ENCODE assay signal across 12 mouse cellular contexts in genomic region chr11:104000667-104001394, GRCm38 (mm10). TPM values are rescaled to one million over a fixed set of nuclear protein-coding genes. Genes with fewer than 3 reads are reported as not detected.
DNase-seq lines count a peak whose midpoint lies in the region; ATAC-seq and TF ChIP-seq lines count a peak whose summit lies in the region.
"Had no signal": no experiment of that assay in that cellular context is flagged by ENCODE, and none has a peak within 500 bp of the region (broad histone marks: within the 10 kb centered on the region; RNA-seq: fewer than 3 reads in every experiment).

No protein-coding gene starts in this region.

- H3K4me2 ChIP-seq in hindbrain, embryonic 16.5 days (ENCODE audit: low read length), result no peak overlapping the region
- H3K4me2 ChIP-seq: embryonic facial prominence, embryonic 13.5 days; liver, embryonic 15.5 days had no signal

- no peaks in the 10 kb centered on the region for H3K4me1 ChIP-seq in small intestine, adult 2 months (ENCODE audit: control insufficient read depth, insufficient read depth, insufficient read length, low read length)
- H3K4me1 ChIP-seq in limb, embryonic 10.5 days, result no peaks in the 10 kb centered on the region
- no peaks in the 10 kb centered on the region for H3K4me1 ChIP-seq in hindbrain, embryonic 16.5 days (ENCODE audit: control insufficient read depth, insufficient read depth, low read depth, low read length)
- H3K4me1 ChIP-seq: embryonic facial prominence, embryonic 13.5 days had no signal

- 55% methylated on average over 9 of the region's 9 CpGs for WGBS in small intestine, adult 2 months
- WGBS in limb, embryonic 10.5 days, result 75% methylated on average over 9 of the region's 9 CpGs
- 74% methylated on average over 9 of the region's 9 CpGs for WGBS in hindbrain, embryonic 16.5 days

- no peaks in the 10 kb centered on the region for H3K36me3 ChIP-seq in small intestine, adult 2 months (ENCODE audit: control insufficient read depth, insufficient read depth, low read length)
- H3K36me3 ChIP-seq in limb, embryonic 10.5 days, result no peaks in the 10 kb centered on the region
- no peaks in the 10 kb centered on the region for H3K36me3 ChIP-seq in hindbrain, embryonic 16.5 days (ENCODE audit: control insufficient read depth, insufficient read depth, low read length)
- H3K36me3 ChIP-seq: embryonic facial prominence, embryonic 13.5 days; liver, embryonic 15.5 days had no signal

- peak; percentile 84 for ATAC-seq in hematopoietic stem cell, adult 5-6 weeks (replicated peaks in 1 of 2; ENCODE audit: insufficient read depth in 1 of 2, low FRiP score in 2 of 2, low TSS enrichment in 1 of 2, low read depth in 1 of 2, poor library complexity in 2 of 2, severe bottlenecking in 2 of 2)
- no peak for ATAC-seq in hindbrain, embryonic 16.5 days
- ATAC-seq: hindbrain, postnatal 0 days had no signal

- no peak for TF ChIP-seq POLR2A in small intestine, adult 2 months (IDR thresholded peaks at IDR 0.05; ENCODE audit: low read depth, low read length)

- H3K27ac ChIP-seq in small intestine, adult 2 months (ENCODE audit: insufficient read depth, low read depth, low read length), result peak overlapping the region; percentile 37; the same call in 1 of the 2 replicates
- H3K27ac ChIP-seq in limb, embryonic 10.5 days, result no peak overlapping the region
- no peak overlapping the region for H3K27ac ChIP-seq in hindbrain, embryonic 16.5 days (ENCODE audit: low read depth, low read length)
- H3K27ac ChIP-seq: embryonic facial prominence, embryonic 13.5 days; hindbrain, postnatal 0 days; liver, embryonic 15.5 days had no signal

- no peak overlapping the region for H3K4me3 ChIP-seq in small intestine, adult 2 months (ENCODE audit: low read depth, low read length)
- no peak overlapping the region for H3K4me3 ChIP-seq in limb, embryonic 10.5 days
- H3K4me3 ChIP-seq in hindbrain, embryonic 16.5 days (ENCODE audit: low read length), result no peak overlapping the region
- H3K4me3 ChIP-seq: embryonic facial prominence, embryonic 13.5 days; liver, embryonic 15.5 days had no signal

- H3K27me3 ChIP-seq in small intestine, adult 2 months (ENCODE audit: control insufficient read depth, insufficient read depth, low read length), result no peaks in the 10 kb centered on the region
- no peaks in the 10 kb centered on the region for H3K27me3 ChIP-seq in limb, embryonic 10.5 days (ENCODE audit: low read depth, poor library complexity, severe bottlenecking)
- no peaks in the 10 kb centered on the region for H3K27me3 ChIP-seq in hindbrain, embryonic 16.5 days (replicated peaks; ENCODE audit: control insufficient read depth, insufficient read depth, low read length)
- H3K27me3 ChIP-seq: embryonic facial prominence, embryonic 13.5 days; liver, embryonic 15.5 days had no signal

- H3K9ac ChIP-seq in hindbrain, embryonic 16.5 days (ENCODE audit: low read depth, low read length), result no peak overlapping the region
- H3K9ac ChIP-seq: embryonic facial prominence, embryonic 13.5 days; liver, embryonic 15.5 days had no signal

- peak; percentile 21 for DNase-seq in kidney, adult 9 months
- no peak for DNase-seq in kidney, postnatal 10 days
- DNase-seq in MEL-GATA-1-ER (ENCODE audit: extremely low read depth, low read depth), result peak; percentile 81
- DNase-seq in limb, embryonic 10.5 days (ENCODE audit: low spot score), result no peak
- no peak for DNase-seq in right cerebral cortex, adult 18-20 months
- DNase-seq: right cerebral cortex, postnatal 25 days had no signal

- no peaks in the 10 kb centered on the region for H3K9me3 ChIP-seq in limb, embryonic 10.5 days (replicated peaks)
- no peaks in the 10 kb centered on the region for H3K9me3 ChIP-seq in hindbrain, embryonic 16.5 days (ENCODE audit: control insufficient read depth, low read length)
- H3K9me3 ChIP-seq: embryonic facial prominence, embryonic 13.5 days; liver, embryonic 15.5 days had no signal

- TF ChIP-seq CTCF in small intestine, adult 2 months (IDR thresholded peaks at IDR 0.05; ENCODE audit: extremely low read depth, insufficient read length, insufficient replicate concordance, low read depth, low read length), result no peak

RNA-seq across cellular contexts. Expression of gene Arf2, which starts 34.3 kb away (rescaled TPM):
- 36.6 and 39.3 TPM in 2 replicates for total RNA-seq in hematopoietic stem cell, adult 5-6 weeks (2017)
- polyA plus RNA-seq in small intestine, adult 2 months (2012; rRNA removed), result 2.6 and 3.1 TPM in 2 replicates
- polyA plus RNA-seq in limb, embryonic 10.5 days (2016; fragmentation: Nextera tagmentation; extraction: Ambion mirVana), result 60.8 and 68.1 TPM in 2 replicates
- polyA plus RNA-seq in hindbrain, embryonic 16.5 days (2015; fragmentation: Nextera tagmentation; extraction: Ambion mirVana), result 197 and 200 TPM in 2 replicates

RNA-seq across cellular contexts. Expression of gene Nsf, which starts 47.0 kb away (rescaled TPM):
- 22.8 and 29.5 TPM in 2 replicates for total RNA-seq in hematopoietic stem cell, adult 5-6 weeks (2017)
- 15.0 and 25.8 TPM in 2 replicates for polyA plus RNA-seq in small intestine, adult 2 months (2012; rRNA removed)
- polyA plus RNA-seq in limb, embryonic 10.5 days (2016; fragmentation: Nextera tagmentation; extraction: Ambion mirVana), result 49.4 and 56.1 TPM in 2 replicates
- 220 and 239 TPM in 2 replicates for polyA plus RNA-seq in hindbrain, embryonic 16.5 days (2015; fragmentation: Nextera tagmentation; extraction: Ambion mirVana)

Comparison
In these comparisons a context has a peak if more than half of its experiments do, and no peak if none do; other contexts are left out.
1. DNase-seq: peak in kidney, adult 9 months (single experiment) and MEL-GATA-1-ER (single experiment); none in kidney, postnatal 10 days (single experiment), limb, embryonic 10.5 days (single experiment) and right cerebral cortex, adult 18-20 months (single experiment).
2. RNA of gene Arf2, which starts 34.3 kb away (polyA plus RNA-seq): 197 to 200 TPM in hindbrain, embryonic 16.5 days and 60.8 to 68.1 TPM in limb, embryonic 10.5 days; 2.6 to 3.1 TPM in small intestine, adult 2 months; every median in the first group is over 10 times any median in the second.